Mouse (Mus musculus): ENCODE measurements around the gene Serbp1.
A peak's percentile ranks its signal among the peaks of the same experiment; 100 is the strongest.
"Not testable (repeated sequence)": the region's sequence is repeated elsewhere in the genome, so short reads cannot be mapped to it uniquely, and the experiment has no call there.

Gene Serbp1

GRCm38 (mm10) chr6:67237977-67238376 is at the start of gene Serbp1:
Serbp1 (plus strand) TSS chr6:67238176.
- no peak for DNase-seq (ENCODE audit: low read depth)

- no peak for DNase-seq (ENCODE audit: low read depth)
Observed at GRCm38 (mm10) chr6:67193591-67193990, 44.4 kb upstream of the Serbp1 start.

- no peak for DNase-seq (ENCODE audit: low read depth)
Observed at GRCm38 (mm10) chr6:67194606-67195005, 43.4 kb upstream of the Serbp1 start.

- DNase-seq (ENCODE audit: low read depth) = no peak
Observed at GRCm38 (mm10) chr6:67195148-67195611, 42.8 kb upstream of the Serbp1 start.

GRCm38 (mm10) chr6:67196821-67197220 is 41.2 kb upstream of the Serbp1 start:
- DNase-seq (ENCODE audit: low read depth) = no peak

- DNase-seq (ENCODE audit: low read depth) = peak; percentile 51
Observed at GRCm38 (mm10) chr6:67198085-67198484, 39.9 kb upstream of the Serbp1 start.

GRCm38 (mm10) chr6:67200715-67201322 is 37.2 kb upstream of the Serbp1 start:
- DNase-seq (ENCODE audit: low read depth) = no peak

- no peak for DNase-seq (ENCODE audit: low read depth)
Observed at GRCm38 (mm10) chr6:67205081-67206037, 32.6 kb upstream of the Serbp1 start.

- no peak for DNase-seq (ENCODE audit: low read depth)
Observed at GRCm38 (mm10) chr6:67212362-67212761, 25.6 kb upstream of the Serbp1 start.

GRCm38 (mm10) chr6:67213429-67214098 is 24.4 kb upstream of the Serbp1 start:
- no peak for DNase-seq (ENCODE audit: low read depth)

GRCm38 (mm10) chr6:67217402-67217801 is 20.6 kb upstream of the Serbp1 start:
- no peak for DNase-seq (ENCODE audit: low read depth)

- no peak for DNase-seq (ENCODE audit: low read depth)
Observed at GRCm38 (mm10) chr6:67217846-67218245, 20.1 kb upstream of the Serbp1 start.

GRCm38 (mm10) chr6:67218566-67218965 is 19.4 kb upstream of the Serbp1 start:
- DNase-seq (ENCODE audit: low read depth) = no peak

- not testable (repeated sequence) for DNase-seq (ENCODE audit: low read depth)
Observed at GRCm38 (mm10) chr6:67219931-67220330, 18.0 kb upstream of the Serbp1 start.

GRCm38 (mm10) chr6:67220731-67221130 is 17.2 kb upstream of the Serbp1 start:
- DNase-seq (ENCODE audit: low read depth) = no peak

- DNase-seq (ENCODE audit: low read depth) = no peak
Observed at GRCm38 (mm10) chr6:67223082-67223481, 14.9 kb upstream of the Serbp1 start.

- no peak for DNase-seq (ENCODE audit: low read depth)
Observed at GRCm38 (mm10) chr6:67223499-67223898, 14.5 kb upstream of the Serbp1 start.

- DNase-seq (ENCODE audit: low read depth) = no peak
Observed at GRCm38 (mm10) chr6:67226286-67226685, 11.7 kb upstream of the Serbp1 start.

GRCm38 (mm10) chr6:67228459-67229107 is 9.4 kb upstream of the Serbp1 start:
- DNase-seq (ENCODE audit: low read depth) = no peak

- no peak for DNase-seq (ENCODE audit: low read depth)
Observed at GRCm38 (mm10) chr6:67229521-67229920, 8.5 kb upstream of the Serbp1 start.

- DNase-seq (ENCODE audit: low read depth) = no peak
Observed at GRCm38 (mm10) chr6:67229922-67230518, 8.0 kb upstream of the Serbp1 start.

- DNase-seq (ENCODE audit: low read depth) = no peak
Observed at GRCm38 (mm10) chr6:67230950-67231349, 7.0 kb upstream of the Serbp1 start.
